Mouse (Mus musculus) cerebellum, adult 11-12 months (tissue): ENCODE measurements around the gene Gpr141.
"Not testable (repeated sequence)": the region's sequence is repeated elsewhere in the genome, so short reads cannot be mapped to it uniquely, and the experiment has no call there.

Source experiments
- DNase-seq: peaks from one replicate; pipeline ENCODE4 v3.0.0; 2022

Gene Gpr141

GRCm38 (mm10) chr13:19824071-19824470 lies at the start of gene Gpr141:
TSS of gene Gpr141 (minus strand) at chr13:19824257.
- DNase-seq = no peak

DNA sequence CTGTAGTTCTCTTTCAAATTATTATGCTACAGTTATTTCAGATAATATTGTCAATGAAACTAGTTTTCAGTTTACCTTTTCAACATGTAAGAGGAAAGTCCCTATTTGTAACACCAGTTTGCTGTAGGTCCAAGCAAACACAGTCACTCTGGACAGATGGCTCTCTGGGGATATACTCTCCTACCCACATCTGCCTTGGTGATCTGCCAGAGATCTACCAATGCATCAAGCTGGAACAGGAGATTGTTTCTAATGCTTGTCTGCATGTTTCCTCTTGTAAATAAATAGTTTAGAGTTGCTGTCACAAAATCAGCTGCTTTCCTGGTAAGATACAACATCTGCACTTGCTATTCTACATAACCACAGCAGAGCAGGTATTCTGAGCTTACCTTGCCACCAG lies 40.2 kb upstream of the Gpr141 start:
- DNase-seq = no peak

DNA sequence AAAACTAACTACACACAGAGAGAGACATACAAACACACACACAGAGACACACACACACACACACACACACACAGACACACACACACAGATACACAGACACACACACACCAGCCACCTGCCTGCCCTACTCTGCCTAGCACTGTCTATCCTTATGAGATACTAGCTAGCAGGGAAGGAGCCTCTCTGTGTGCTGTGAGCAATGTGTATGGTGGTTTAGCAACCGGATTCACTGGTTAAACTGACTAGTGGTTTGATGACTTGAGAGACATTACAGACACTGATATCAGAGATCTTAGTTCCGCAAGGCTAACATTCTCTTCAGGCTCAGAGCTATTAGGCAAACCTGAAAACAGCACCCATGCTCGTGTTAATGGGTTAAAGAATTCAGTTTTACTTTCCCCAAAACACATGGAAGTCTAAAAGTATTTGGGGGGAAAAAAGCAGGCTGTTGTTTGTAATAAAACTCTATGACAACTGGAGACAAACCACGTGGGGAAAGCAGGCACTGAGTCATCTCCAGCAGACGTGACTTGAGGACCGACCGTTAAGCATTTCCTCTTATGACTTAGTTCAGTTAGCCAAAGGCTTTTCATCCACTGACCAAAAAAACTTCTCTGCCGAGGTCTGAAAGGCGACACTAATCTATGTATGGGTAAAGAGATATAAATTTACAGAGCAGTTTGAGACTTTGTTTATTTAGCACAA lies 30.7 kb upstream of the Gpr141 start:
- DNase-seq = no peak

- DNase-seq = no peak
Observed at GRCm38 (mm10) chr13:19854049-19854448, 30.0 kb upstream of the Gpr141 start.

- DNase-seq = no peak
Observed at GRCm38 (mm10) chr13:19843448-19843847, 19.4 kb upstream of the Gpr141 start.

DNA sequence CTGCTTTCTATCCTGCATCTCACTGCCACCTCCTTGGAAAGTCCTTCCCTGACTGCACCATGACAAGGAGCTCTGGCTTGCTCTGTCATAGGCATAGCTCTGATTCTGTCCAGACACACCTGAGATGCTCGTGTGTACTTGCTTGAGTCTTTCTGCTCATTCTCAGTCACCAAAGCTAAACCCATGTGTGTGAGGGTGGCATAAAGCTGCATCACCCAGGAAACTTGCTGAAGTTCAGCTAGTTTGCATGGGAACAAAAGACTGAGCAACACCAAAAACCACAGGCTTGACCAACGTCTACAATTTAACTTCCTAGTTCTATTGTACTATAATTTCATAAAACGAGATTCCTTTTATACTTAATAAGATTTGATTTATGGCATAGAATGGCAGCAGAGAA lies 18.6 kb upstream of the Gpr141 start:
- no peak for DNase-seq

DNA sequence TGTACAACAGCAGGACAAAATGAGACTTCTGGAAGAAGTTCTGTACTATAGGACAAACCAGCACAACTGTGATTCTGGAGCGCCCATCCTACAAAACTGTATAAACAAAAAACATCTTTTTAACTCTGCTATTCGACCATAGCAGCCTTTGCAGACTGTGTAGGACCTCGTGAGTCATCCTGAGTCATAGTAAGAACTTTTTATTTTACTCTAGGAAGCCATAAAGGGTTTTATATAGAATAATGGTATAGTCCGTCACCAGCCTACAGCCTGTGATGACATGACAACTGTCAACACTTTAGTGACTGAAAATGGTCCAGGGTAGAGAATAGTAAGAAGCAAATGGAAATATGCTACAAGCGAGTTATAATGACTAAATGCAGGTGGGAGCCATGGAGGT lies 17.6 kb upstream of the Gpr141 start:
- DNase-seq = no peak

DNA sequence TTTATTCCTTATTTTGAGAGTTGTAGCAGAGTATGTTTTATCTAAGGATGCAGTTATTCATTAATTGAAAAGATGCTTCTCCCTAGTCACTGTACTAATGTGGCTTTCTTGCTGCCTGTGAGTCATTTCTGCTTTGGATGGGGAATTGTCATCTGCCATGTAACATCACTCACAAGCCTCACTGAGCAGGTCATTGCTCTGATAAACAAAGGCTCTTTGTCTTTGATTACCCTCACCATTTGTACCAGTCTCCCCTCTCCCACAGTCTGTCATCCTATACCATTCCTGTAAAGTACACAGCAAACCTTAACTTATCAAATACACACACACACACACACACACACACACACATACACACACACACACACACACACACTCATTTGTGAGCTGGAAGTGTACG lies 16.1 kb upstream of the Gpr141 start:
- DNase-seq = no peak

- DNase-seq = no peak
Observed at GRCm38 (mm10) chr13:19830560-19830959, 6.5 kb upstream of the Gpr141 start.

GRCm38 (mm10) chr13:19828095-19828494 lies 4.0 kb upstream of the Gpr141 start:
- no peak for DNase-seq

DNA sequence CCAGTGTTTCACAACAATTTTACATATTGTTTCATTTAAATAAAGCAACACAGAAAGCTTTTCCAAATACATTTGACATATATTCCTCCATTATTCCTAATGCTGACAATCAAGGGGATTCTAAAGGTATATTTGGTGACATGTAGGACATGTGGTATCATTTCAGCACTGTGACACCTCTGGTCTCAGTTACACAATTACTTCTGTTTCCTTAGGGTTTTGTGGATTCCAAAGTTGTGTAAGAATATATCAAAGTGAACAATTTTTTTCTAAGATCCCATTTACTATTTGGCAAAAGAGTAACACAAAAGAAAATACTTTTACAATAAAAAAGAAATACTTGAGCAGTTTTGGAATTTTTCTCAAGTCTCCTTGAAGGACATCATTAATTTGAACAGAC lies 2.4 kb downstream of the Gpr141 start:
- DNase-seq = no peak

- no peak for DNase-seq
Observed at GRCm38 (mm10) chr13:19819926-19820325, 4.1 kb downstream of the Gpr141 start.

DNA sequence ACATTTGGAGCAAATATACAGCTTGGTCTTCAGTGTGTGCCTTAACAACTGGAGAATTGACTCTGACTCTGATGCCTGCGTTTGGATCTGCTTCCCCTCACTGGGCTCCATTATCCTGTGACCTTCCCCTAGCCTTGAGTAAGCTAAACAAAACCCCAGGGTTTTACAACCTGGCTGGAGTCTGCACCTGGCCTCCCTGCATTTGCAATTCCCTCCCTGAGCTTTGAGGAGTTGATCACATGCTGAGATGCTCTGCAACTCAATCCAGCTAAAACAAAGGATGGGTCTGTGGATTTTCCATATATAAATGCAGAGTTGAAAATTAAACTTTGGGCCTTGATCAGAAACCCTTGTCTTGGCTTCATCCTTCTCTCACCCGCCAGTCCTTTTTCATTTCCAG lies 4.8 kb downstream of the Gpr141 start:
- DNase-seq = no peak

DNA sequence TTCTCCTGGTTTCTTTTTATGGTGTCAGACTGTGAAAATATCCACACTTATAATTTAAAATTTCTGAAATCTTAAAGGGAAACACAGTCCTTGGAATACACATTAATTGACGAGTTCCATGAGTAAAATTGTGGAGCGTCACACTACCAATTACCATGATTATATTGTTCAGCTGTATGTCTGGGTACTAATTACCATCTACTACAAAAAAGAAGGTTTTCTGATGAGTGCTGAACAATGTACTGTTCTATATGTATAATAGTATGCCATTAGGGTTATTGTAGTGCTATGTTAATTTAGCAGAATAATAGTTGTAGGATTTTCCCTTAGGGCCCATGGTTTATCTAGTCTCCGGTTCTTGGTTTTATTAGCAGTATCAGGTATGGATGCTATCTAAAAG lies 29.1 kb downstream of the Gpr141 start:
- DNase-seq = no peak

GRCm38 (mm10) chr13:19794486-19794885 lies 29.6 kb downstream of the Gpr141 start:
- no peak for DNase-seq

GRCm38 (mm10) chr13:19793761-19794160 lies 30.3 kb downstream of the Gpr141 start:
- DNase-seq = no peak

DNA sequence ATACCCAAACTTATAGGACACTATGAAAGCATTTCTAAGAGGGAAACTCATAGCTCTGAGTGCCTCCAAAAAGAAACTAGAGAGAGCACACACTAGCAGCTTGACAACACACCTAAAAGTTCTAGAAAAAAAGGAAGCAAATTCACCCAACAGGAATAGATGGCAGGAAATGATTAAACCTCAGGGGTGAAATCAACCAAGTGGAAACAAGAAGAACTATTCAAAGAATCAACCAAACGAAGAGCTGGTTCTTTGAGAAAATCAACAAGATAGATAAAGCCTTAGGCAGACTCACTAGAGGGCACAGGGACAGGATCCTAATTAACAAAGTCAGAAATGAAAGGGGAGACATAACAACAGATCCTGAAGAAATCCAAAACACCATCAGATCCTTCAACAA lies 36.1 kb downstream of the Gpr141 start:
- DNase-seq = not testable (repeated sequence)

GRCm38 (mm10) chr13:19770163-19770562 lies 53.9 kb downstream of the Gpr141 start:
- no peak for DNase-seq

- DNase-seq = no peak
Observed at GRCm38 (mm10) chr13:19767202-19767601, 56.9 kb downstream of the Gpr141 start.

GRCm38 (mm10) chr13:19764276-19764675 lies 59.8 kb downstream of the Gpr141 start:
- no peak for DNase-seq

GRCm38 (mm10) chr13:19763211-19763610 lies 60.8 kb downstream of the Gpr141 start:
- DNase-seq = no peak

GRCm38 (mm10) chr13:19745741-19746140 lies 78.3 kb downstream of the Gpr141 start:
- no peak for DNase-seq

GRCm38 (mm10) chr13:19744536-19744935 lies 79.5 kb downstream of the Gpr141 start:
- no peak for DNase-seq

- DNase-seq = no peak
Observed at GRCm38 (mm10) chr13:19734597-19734996, 89.5 kb downstream of the Gpr141 start.

DNA sequence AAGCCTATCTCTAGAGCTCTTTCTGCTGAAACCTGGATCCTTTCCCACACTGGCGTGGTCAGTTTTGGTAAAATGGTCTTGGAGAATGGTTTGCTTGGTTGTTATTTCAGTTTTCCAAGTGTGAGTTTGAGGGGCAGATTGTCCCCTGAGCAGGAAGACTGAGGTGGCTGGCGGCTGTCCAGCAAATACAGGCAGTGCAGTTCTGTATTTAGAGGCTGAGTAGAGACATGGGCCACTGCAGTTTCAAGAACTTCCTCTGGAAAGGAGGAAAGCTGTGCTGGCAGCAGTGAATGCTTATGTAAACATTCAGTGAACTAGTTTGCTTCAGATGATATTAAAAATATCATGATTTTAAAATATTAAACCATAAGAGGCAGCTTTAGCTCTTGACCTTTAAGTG lies 93.2 kb downstream of the Gpr141 start:
- DNase-seq = no peak
